Mouse (Mus musculus): ENCODE data around the gene Ppp1r15a.

DNA sequence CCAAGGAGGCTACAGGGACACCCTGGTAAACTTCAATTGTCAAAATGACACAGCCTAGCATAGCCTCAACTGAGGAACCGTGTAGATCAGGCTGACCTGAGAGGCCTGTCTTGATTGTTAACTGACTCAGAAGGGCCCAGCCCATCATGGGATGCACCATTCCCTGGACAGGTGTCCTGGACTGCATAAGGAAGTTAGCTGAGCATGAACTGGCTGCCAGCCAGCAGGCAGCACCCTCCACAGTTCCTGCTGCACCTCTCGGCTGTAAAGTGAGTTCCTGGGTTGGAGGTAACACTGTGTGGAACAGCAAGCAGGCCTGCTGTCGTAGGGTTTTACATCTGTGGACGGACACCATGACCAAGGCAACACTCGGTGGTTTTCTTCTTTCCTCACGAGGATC, 18.5 kb downstream of the Ppp1r15a start:
- TF ChIP-seq CTCF (IDR thresholded peaks at IDR 0.05; ENCODE audit: insufficient read depth, low read depth, low read length) (no peak), POLR2A (IDR thresholded peaks at IDR 0.05; ENCODE audit: insufficient read depth, low read depth, low read length) (no peak)
